Mouse (Mus musculus) adrenal gland (tissue): Measurements from ENCODE around the gene Rangap1.

Experiments used
- intact Hi-C: fragments of 180-260 bp; cut with DNase I; formaldehyde crosslinking; loops from one replicate; pipeline ENCODE4 v1.15.1; 2025
- long read RNA-seq, 2 experiments: library from polyadenylated mRNA; unstranded; transcript quantifications; one replicate each; pipeline ENCODE4 v2.0.0; 2020; ENCODE audit warnings: borderline replicate concordance in 1 of 2; ENCODE audit not compliant: insufficient replicate concordance in 1 of 2

The Rangap1 gene
- long read RNA-seq, experiment 1, transcript Rangap1-201 (16 exons, 3,033 nt) = major isoform, 26 of 39 reads
- long read RNA-seq, experiment 1, partial matches to known transcripts = 5 of 39 reads
- long read RNA-seq, experiment 1, other reads (novel, unspliced or antisense) = 7 of 39 reads
- long read RNA-seq, experiment 2, transcript Rangap1-201 (16 exons, 3,033 nt) = major isoform, 34 of 54 reads
- long read RNA-seq, experiment 2, partial matches to known transcripts = 5 of 54 reads
- long read RNA-seq, experiment 2, other reads (novel, unspliced or antisense) = 13 of 54 reads

GRCm38 (mm10) chr15:81744992-81745600 is at the start of gene Rangap1, which contains the start of gene Zc3h7b:
TSS of gene Rangap1 (minus strand) at chr15:81745530.
TSS of gene Zc3h7b (plus strand) at chr15:81745057.
- intact Hi-C loops = loop anchor here (5.0 kb wide), 1 partner anchor 62 kb away; no protein-coding TSS in a partner anchor

- intact Hi-C loops = no loop called here
These were observed 47.1 kb upstream of the Rangap1 start for GRCm38 (mm10) chr15:81792444-81792843.

- intact Hi-C loops = no loop called here
These were observed 42.2 kb upstream of the Rangap1 start for GRCm38 (mm10) chr15:81787525-81787924.

GRCm38 (mm10) chr15:81785701-81786100 is 40.4 kb upstream of the Rangap1 start:
- intact Hi-C loops = no loop called here

- intact Hi-C loops = no loop called here
These were observed 39.4 kb upstream of the Rangap1 start for GRCm38 (mm10) chr15:81784762-81785161.

DNA sequence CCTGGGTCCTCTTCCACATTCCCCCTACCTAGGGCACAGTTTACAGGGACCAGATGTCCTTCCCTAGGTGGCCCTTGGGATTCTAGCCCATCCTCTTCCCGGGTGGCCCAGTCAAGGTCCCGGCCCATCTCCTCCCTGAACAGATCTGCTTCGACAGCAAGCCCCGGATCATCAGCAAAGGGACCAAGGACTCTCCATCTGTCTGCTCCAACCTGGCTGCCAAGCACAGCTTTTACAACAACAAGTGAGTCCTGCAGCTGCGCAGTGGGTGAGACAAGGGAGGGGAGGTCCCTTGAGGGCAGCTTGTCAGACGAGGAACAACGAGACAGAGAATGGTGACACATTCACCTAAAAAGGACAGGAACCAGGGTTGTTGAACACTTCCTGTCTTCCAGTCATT is 36.5 kb upstream of the Rangap1 start:
- intact Hi-C loops = no loop called here

DNA sequence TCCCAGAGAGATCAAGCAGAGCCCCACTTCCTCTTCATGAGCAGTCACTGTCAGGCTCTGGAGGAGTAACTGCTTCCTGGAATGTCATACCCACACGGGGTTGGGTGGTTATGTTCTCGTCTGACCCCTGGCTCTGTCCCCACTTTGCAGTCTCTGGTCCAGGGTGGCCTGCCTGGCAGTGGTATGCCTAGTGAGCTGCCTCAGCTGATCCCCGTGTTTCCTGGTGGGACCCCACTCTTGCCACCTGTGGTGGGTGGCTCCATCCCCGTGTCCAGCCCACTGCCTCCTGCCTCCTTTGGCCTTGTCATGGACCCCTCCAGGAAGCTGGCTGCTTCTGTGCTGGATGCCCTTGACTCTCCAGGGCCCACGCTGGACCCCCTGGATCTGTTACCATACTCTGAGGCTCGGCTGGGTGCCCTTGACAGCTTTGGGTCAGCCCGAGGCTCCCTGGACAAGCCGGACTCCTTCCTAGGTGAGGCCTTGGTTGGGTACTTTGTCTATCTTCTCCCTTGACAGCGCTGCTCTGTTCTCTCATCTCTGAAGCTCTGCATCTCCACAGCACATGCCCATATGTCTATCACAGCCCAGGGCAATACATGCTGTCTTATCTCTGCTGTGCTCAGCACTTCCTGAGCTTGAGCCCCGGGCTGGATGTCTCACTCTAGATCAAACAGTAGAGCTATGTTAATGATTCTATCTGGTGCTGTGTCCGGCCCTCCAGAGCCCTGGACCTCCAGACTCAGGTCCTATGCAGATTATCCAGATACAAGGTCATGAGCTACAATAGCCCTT is 31.5 kb upstream of the Rangap1 start:
- intact Hi-C loops = no loop called here

- intact Hi-C loops = no loop called here
These were observed 29.3 kb upstream of the Rangap1 start for GRCm38 (mm10) chr15:81774505-81775171.

DNA sequence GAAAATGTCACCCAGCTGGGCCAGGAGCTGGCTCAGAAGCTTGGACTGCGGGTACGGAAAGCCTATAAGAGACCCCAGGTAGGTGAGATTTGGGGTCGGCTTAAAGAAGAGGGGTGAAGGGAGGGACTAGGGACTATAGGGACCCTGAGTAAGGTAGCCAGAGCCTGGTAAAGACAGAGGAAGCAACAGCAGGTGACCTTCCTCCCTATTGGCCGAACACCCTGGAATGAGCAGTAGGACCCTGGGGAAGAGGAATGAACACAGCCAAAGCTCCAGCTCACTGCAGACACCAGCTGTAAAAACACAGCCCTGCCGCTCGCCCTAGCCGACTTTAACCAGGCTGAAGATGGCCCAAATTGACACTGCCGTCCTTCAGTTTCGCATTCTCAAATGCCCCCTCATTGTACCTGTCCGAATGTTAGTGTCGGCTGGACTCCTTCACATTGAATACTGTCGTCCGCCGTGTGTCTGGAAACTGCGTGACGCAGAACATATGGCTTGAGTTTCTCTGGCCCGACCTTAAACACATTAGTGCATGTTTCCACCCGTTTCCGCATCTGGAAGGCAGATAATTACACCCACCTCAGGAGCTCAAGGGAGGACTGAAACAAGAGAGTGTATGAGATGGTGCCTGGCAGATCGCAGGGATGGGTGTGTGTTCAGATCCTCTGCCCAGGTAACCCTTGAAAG is 27.2 kb upstream of the Rangap1 start:
- intact Hi-C loops = no loop called here

GRCm38 (mm10) chr15:81769037-81769436 is 23.7 kb upstream of the Rangap1 start:
- intact Hi-C loops = no loop called here

GRCm38 (mm10) chr15:81766439-81766838 is 21.1 kb upstream of the Rangap1 start:
- intact Hi-C loops = no loop called here

DNA sequence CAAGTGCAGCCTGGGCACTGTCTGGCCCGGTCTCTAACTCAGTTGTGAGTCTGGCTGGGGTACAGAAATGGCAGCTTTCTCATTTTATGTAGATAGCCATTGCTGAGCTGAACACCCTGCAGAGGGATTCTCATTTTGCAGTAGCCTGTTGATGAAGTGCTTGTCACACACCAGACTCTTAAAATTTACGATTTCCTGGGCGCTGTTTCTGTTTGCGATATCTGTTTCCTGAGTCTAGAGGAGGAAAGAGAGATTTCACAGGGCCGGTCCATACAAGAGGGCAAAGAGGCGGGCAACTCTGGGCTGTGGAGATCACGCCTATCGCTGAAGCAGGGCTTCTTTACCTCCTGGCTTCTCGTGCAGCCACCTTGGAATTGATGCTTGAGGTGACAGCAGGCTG is 20.3 kb upstream of the Rangap1 start:
- intact Hi-C loops = no loop called here

GRCm38 (mm10) chr15:81764573-81764972 is 19.2 kb upstream of the Rangap1 start:
- intact Hi-C loops = no loop called here

- intact Hi-C loops = no loop called here
These were observed 16.6 kb upstream of the Rangap1 start for GRCm38 (mm10) chr15:81761959-81762358.

DNA sequence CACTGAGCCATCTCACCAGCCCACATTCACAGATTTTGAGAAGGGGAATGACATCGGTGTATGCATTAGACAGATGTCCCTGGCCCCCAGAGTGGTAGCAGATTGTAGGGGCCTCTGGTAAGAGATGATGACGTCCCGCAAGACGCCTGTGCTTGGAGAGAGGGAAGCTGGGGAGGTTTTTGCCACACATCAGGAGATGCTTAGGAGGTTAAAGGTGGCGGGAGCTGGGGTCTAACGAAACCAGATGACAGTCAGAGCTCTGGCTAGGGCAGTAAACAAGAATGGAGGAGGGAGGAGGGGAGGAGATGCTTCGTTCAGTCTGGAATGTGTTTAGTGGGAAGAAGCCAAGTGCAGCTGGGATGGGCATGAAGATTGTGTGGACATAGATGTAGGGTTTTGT is 16.1 kb upstream of the Rangap1 start:
- intact Hi-C loops = no loop called here

DNA sequence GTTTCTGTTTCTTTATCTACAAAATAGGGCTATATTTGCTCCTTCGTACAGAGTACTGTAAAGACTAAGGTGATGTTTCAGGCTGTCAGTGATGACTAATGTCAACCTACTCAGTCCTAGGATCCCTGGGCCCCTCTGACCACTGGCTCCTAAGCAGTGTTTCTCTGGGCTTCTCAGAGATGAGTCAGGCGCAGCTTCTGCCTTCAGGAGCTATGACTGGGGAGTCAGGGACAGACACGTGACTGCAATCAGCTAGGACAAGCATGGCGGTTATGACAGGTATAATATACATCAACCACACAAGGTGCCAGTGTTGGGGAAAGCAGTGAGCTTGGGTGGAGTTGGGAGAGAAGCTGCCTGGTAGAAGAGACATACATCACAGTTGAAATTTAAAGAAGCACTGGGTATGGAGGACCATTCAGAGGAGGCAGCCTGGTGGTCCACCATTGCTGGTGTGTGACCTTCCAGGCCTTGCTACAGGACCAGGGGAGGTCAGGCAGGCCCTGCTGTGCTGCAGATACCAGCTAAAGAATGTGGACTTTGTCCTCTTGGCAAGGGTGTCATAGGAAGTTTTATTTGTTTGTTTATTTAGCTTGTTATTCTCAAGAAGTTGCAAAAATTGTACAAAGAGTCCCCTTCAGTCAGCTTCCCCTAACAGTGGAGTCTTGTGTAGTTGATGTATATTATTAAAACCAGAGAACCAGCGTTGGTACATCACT is 15.2 kb upstream of the Rangap1 start:
- intact Hi-C loops = no loop called here

- intact Hi-C loops = no loop called here
These were observed 14.2 kb upstream of the Rangap1 start for GRCm38 (mm10) chr15:81759542-81759941.

DNA sequence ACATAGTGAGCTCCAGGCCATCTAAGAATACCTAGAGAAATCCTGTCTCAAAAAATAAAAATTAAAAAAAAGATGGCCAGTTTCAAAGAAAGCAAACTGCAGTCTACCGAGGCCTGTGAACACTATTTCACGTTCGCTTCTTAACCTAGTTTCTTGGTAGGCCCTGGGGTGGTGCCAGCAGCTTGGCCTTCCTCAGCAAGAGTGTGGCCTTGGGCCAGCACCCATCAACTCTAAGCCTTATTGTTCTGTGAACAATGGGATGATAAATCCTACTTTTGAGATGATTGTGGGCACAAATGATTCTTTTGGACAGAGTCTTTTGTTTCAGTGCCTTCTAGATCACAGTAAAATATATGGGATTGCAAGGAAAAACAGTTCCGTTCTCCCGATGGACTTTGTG is 13.4 kb upstream of the Rangap1 start:
- intact Hi-C loops = no loop called here

DNA sequence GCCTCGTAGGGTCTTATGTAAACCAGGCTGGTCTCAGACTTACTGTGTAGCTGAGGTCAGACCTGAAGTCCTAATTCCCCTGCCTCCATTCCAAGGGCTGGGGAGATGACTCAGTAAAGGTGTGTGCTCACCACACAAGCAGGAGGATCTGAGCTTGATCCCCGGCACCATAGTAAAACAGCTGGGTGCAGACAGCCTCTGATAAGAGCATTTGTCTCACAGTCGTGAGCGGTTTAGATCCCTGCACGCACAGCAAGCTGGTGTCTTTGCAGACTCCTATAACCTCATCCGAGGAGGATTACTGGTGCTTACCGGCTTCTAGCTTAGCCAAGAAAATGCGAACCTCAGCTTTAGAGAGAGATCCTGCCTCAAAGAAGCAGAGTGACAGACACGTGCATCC is 8.3 kb upstream of the Rangap1 start:
- intact Hi-C loops = no loop called here

- intact Hi-C loops = loop anchor here (5.0 kb wide), 1 partner anchor 58 kb away; no protein-coding TSS in a partner anchor
These were observed 4.4 kb upstream of the Rangap1 start for GRCm38 (mm10) chr15:81749742-81750141.
